Mouse (Mus musculus) kidney, adult 2 months (tissue): Measurements from ENCODE around the gene Wdr90.

ENCODE experiments used
- CTCF ChIP-seq: fragments of 200-500 bp; conservative IDR thresholded peaks from 2 replicates; pipeline ENCODE4 v1.5.1; 2011; ENCODE audit warnings: low read depth, mild to moderate bottlenecking, control low read depth, low read length, moderate library complexity, mixed read lengths; ENCODE audit not compliant: insufficient read depth, insufficient read length
- POLR2A ChIP-seq: fragments of 200-500 bp; IDR thresholded peaks from one replicate; pipeline ENCODE4 v1.6.1; 2011; ENCODE audit warnings: low read depth, low read length, control low read depth

- TF ChIP-seq CTCF (no peak), POLR2A (no peak)
Measured at GRCm38 (mm10) chr17:25835301-25835700, 26.0 kb downstream of the Wdr90 start.
